Mouse (Mus musculus) midbrain, embryonic 10.5 days (tissue): ENCODE data around the gene Zmym1. TPM values are rescaled to one million over a fixed set of nuclear protein-coding genes. Genes with fewer than 3 reads are reported as not detected.
"Not testable (repeated sequence)": the region's sequence is repeated elsewhere in the genome, so short reads cannot be mapped to it uniquely, and the experiment has no call there.

ENCODE experiments used
- DNase-seq: peaks from one replicate; pipeline ENCODE4 v3.0.0-alpha.2; 2017; ENCODE audit warnings: low spot score
- H3K27ac ChIP-seq: fragments of 300-500 bp; sonication (generic); replicated peaks from 2 replicates; pipeline ENCODE4 v1.5.1; 2016; ENCODE audit warnings: mild to moderate bottlenecking
- H3K27me3 ChIP-seq: fragments of 300-500 bp; sonication (generic); 2 replicates; pipeline ENCODE4 v1.6.1; 2016; ENCODE audit warnings: low read depth, mild to moderate bottlenecking; ENCODE audit not compliant: poor library complexity, severe bottlenecking
- H3K36me3 ChIP-seq: fragments of 300-500 bp; sonication (generic); 2 replicates; pipeline ENCODE4 v1.6.1; 2016; ENCODE audit warnings: mild to moderate bottlenecking, moderate library complexity
- H3K4me1 ChIP-seq: fragments of 300-500 bp; sonication (generic); 2 replicates; pipeline ENCODE4 v1.6.1; 2016
- H3K4me3 ChIP-seq: fragments of 300-500 bp; sonication (generic); 2 replicates; pipeline ENCODE4 v1.5.1; 2016; ENCODE audit warnings: mild to moderate bottlenecking, moderate library complexity
- H3K9me3 ChIP-seq: fragments of 300-500 bp; sonication (generic); replicated peaks from 2 replicates; pipeline ENCODE4 v1.6.1; 2016; ENCODE audit warnings: mild to moderate bottlenecking
- WGBS: fragments of 180-500 bp; shearing (Covaris S2); methylation state at CpG from one replicate; pipeline ENCODE4 v1.1.7; 2016; 5-methylcytosine and 5-hydroxymethylcytosine counted together
- polyA plus RNA-seq: library from polyadenylated mRNA; unstranded; fragments of >200 nt; fragmentation: Nextera tagmentation; extraction: Ambion mirVana; gene quantifications from 2 replicates; pipeline ENCODE4 v1.2.1, GENCODE M21; 2016

The Zmym1 gene
- polyA plus RNA-seq, 1 experiment from 2014 or later = 38.5 TPM

- DNase-seq = no peak
- peak overlapping the region; percentile 97 for H3K4me3 ChIP-seq
- WGBS = 8% methylated on average over 9 of the region's 9 CpGs
- peaks cover 33% of the 10 kb centered on the region for H3K4me1 ChIP-seq
- H3K27ac ChIP-seq = peak overlapping the region; percentile 38; the same call in 1 of the 2 replicates
- no peaks in the 10 kb centered on the region for H3K27me3 ChIP-seq
- H3K36me3 ChIP-seq = peaks cover 63% of the 10 kb centered on the region
- no peaks in the 10 kb centered on the region for H3K9me3 ChIP-seq
Observed at GRCm38 (mm10) chr4:127023201-127023600, 37.8 kb downstream of the Zmym1 start.

GRCm38 (mm10) chr4:127021989-127022626, 38.8 kb downstream of the Zmym1 start:
- no peaks in the 10 kb centered on the region for H3K27me3 ChIP-seq
- under 1% methylated on average over 53 of the region's 53 CpGs for WGBS
- peaks cover 52% of the 10 kb centered on the region for H3K36me3 ChIP-seq
- H3K4me3 ChIP-seq = peak overlapping the region; percentile 97
- no peaks in the 10 kb centered on the region for H3K9me3 ChIP-seq
- peak overlapping the region; percentile 100 for H3K27ac ChIP-seq
- peak; percentile 89 for DNase-seq
- peaks cover 33% of the 10 kb centered on the region for H3K4me1 ChIP-seq

- H3K9me3 ChIP-seq = no peaks in the 10 kb centered on the region
- peaks cover 44% of the 10 kb centered on the region for H3K36me3 ChIP-seq
- DNase-seq = peak; percentile 97
- H3K27ac ChIP-seq = peak within 1 kb of the TSS; percentile 100
- WGBS = under 1% methylated on average over 75 of the region's 87 CpGs
- peaks cover 27% of the 10 kb centered on the region for H3K4me1 ChIP-seq
- peak within 1 kb of the TSS; percentile 97 for H3K4me3 ChIP-seq
- no peaks in the 10 kb centered on the region for H3K27me3 ChIP-seq
Observed at GRCm38 (mm10) chr4:127021151-127021945, 39.6 kb downstream of the Zmym1 start, which contains the start of gene Sfpq. Gene Sfpq (plus strand): TSS chr4:127021324.

- Histone ChIP-seq H3K27ac (peak overlapping the region; percentile 100), H3K9me3 (no peaks in the 10 kb centered on the region), H3K27me3 (no peaks in the 10 kb centered on the region), H3K4me1 (peaks cover 27% of the 10 kb centered on the region), H3K36me3 (peaks cover 36% of the 10 kb centered on the region), H3K4me3 (peak overlapping the region; percentile 97)
- no peak for DNase-seq
- WGBS = 15% methylated on average over 13 of the region's 13 CpGs
Observed at GRCm38 (mm10) chr4:127020411-127021150, 40.4 kb downstream of the Zmym1 start.

GRCm38 (mm10) chr4:127016366-127016765, 44.6 kb downstream of the Zmym1 start:
- Histone ChIP-seq H3K27me3 (no peaks in the 10 kb centered on the region), H3K4me3 (no peak overlapping the region), H3K9me3 (no peaks in the 10 kb centered on the region), H3K27ac (no peak overlapping the region), H3K36me3 (no peaks in the 10 kb centered on the region), H3K4me1 (peaks cover 8% of the 10 kb centered on the region)
- no peak for DNase-seq
- WGBS = 84% methylated on average over 4 of the region's 4 CpGs

GRCm38 (mm10) chr4:127015294-127015993, 45.5 kb downstream of the Zmym1 start:
- peak; percentile 84 for DNase-seq
- H3K27me3 ChIP-seq, H3K27ac ChIP-seq, H3K4me1 ChIP-seq, H3K9me3 ChIP-seq, H3K36me3 ChIP-seq: not testable (repeated sequence)
- H3K4me3 ChIP-seq = peak overlapping the region; percentile 44
- 15% methylated on average over 14 of the region's 26 CpGs for WGBS

- DNase-seq = peak; percentile 79
- Histone ChIP-seq H3K4me3 (peak overlapping the region; percentile 47), H3K27ac (peak overlapping the region; percentile 87), H3K27me3 (no peaks in the 10 kb centered on the region), H3K4me1 (peaks cover 17% of the 10 kb centered on the region), H3K9me3 (no peaks in the 10 kb centered on the region), H3K36me3 (no peaks in the 10 kb centered on the region)
- 17% methylated on average over 25 of the region's 25 CpGs for WGBS
Observed at GRCm38 (mm10) chr4:127005113-127005936, 55.6 kb downstream of the Zmym1 start.

- peaks cover 17% of the 10 kb centered on the region for H3K4me1 ChIP-seq
- H3K27me3 ChIP-seq = no peaks in the 10 kb centered on the region
- 88% methylated on average over 3 of the region's 3 CpGs for WGBS
- H3K4me3 ChIP-seq = 0 out of 2 replicates have a peak overlapping the region, but pooled peaks have one; percentile 47
- DNase-seq = no peak
- H3K9me3 ChIP-seq = no peaks in the 10 kb centered on the region
- H3K27ac ChIP-seq = peak overlapping the region; percentile 87
- H3K36me3 ChIP-seq = no peaks in the 10 kb centered on the region
Observed at GRCm38 (mm10) chr4:127004384-127004783, 56.6 kb downstream of the Zmym1 start.

GRCm38 (mm10) chr4:127000601-127001105, 60.3 kb downstream of the Zmym1 start:
- DNase-seq = no peak
- no peaks in the 10 kb centered on the region for H3K27me3 ChIP-seq
- no peak overlapping the region for H3K4me3 ChIP-seq
- H3K9me3 ChIP-seq = no peaks in the 10 kb centered on the region
- H3K27ac ChIP-seq = no peak overlapping the region
- peaks cover 13% of the 10 kb centered on the region for H3K4me1 ChIP-seq
- 46% methylated on average over 8 of the region's 8 CpGs for WGBS
- H3K36me3 ChIP-seq = no peaks in the 10 kb centered on the region

GRCm38 (mm10) chr4:126999372-126999771, 61.6 kb downstream of the Zmym1 start:
- H3K36me3 ChIP-seq, H3K27ac ChIP-seq, DNase-seq, H3K4me1 ChIP-seq, H3K9me3 ChIP-seq, H3K27me3 ChIP-seq, H3K4me3 ChIP-seq: not testable (repeated sequence)
- 98% methylated on average over 16 of the region's 16 CpGs for WGBS
